Mouse (Mus musculus): ENCODE measurements around the gene Tmem273.

DNA sequence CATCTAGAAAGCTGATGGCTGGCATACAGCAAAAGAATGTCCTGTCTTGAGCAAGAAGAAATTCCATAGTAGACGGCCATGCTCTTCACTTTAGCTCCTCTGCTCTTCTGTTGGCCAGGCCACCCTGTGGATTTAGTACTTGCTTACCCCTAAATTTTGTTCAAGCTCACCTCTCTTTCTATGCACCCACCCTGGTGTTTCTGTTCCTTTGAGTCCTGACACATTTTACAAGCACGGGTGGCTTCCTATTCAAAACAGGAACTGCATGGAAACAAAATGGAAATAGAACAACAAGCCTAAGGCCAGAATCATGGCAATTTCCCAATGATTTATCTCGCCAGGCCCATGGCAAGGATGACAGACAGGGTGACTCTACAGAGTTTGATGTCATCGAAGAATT lies 37.0 kb downstream of the Tmem273 start:
- TF ChIP-seq CTCF (IDR thresholded peaks at IDR 0.05; ENCODE audit: low read depth, low read length) (no peak), GATA1 (IDR thresholded peaks at IDR 0.05; ENCODE audit: borderline replicate concordance, low read length) (no peak), GATA2 (IDR thresholded peaks at IDR 0.05; ENCODE audit: borderline replicate concordance, low read depth, low read length) (no peak), POLR2AphosphoS5 (IDR thresholded peaks at IDR 0.05; ENCODE audit: insufficient replicate concordance, low read depth, low read length) (no peak)

All from G1E (cell line).